Mouse (Mus musculus): ENCODE data around the gene Ube2n. TPM values are rescaled to one million over a fixed set of nuclear protein-coding genes. Genes with fewer than 3 reads are reported as not detected.

The Ube2n gene
- polyA plus RNA-seq, 1 experiment from 2014 or later = 315 TPM

GRCm38 (mm10) chr10:95577567-95577950, 62.6 kb downstream of the Ube2n start:
- WGBS = 18% methylated on average over 4 of the region's 4 CpGs
- ATAC-seq (ENCODE audit: insufficient number of reproducible peaks, insufficient read depth, low FRiP score, low read depth) = no peak
- H3K9ac ChIP-seq (replicated peaks; ENCODE audit: low read depth, low read length) = no peak overlapping the region
- H3K27me3 ChIP-seq (ENCODE audit: control insufficient read depth, insufficient read depth, low read length) = no peaks in the 10 kb centered on the region
- no peaks in the 10 kb centered on the region for H3K9me3 ChIP-seq (ENCODE audit: control insufficient read depth, low read depth, low read length)
- H3K27ac ChIP-seq (ENCODE audit: low read length) = 0 out of 2 replicates have a peak overlapping the region, but pooled peaks have one; percentile 2
- H3K36me3 ChIP-seq (ENCODE audit: control insufficient read depth, insufficient read depth, low read length) = no peaks in the 10 kb centered on the region
- no peak overlapping the region for H3K4me3 ChIP-seq (ENCODE audit: low read depth, low read length)
- H3K4me1 ChIP-seq (ENCODE audit: control insufficient read depth, insufficient read depth, low read length) = peaks cover 5% of the 10 kb centered on the region; the same call in 1 of the 2 replicates
- H3K4me2 ChIP-seq (replicated peaks; ENCODE audit: low read depth, low read length) = no peak overlapping the region

- ATAC-seq (ENCODE audit: insufficient number of reproducible peaks, insufficient read depth, low FRiP score, low read depth) = no peak
- no peaks in the 10 kb centered on the region for H3K9me3 ChIP-seq (ENCODE audit: control insufficient read depth, low read depth, low read length)
- no peak overlapping the region for H3K4me3 ChIP-seq (ENCODE audit: low read depth, low read length)
- no peaks in the 10 kb centered on the region for H3K27me3 ChIP-seq (ENCODE audit: control insufficient read depth, insufficient read depth, low read length)
- H3K4me2 ChIP-seq (replicated peaks; ENCODE audit: low read depth, low read length) = no peak overlapping the region
- no peak overlapping the region for H3K27ac ChIP-seq (ENCODE audit: low read length)
- no peak overlapping the region for H3K9ac ChIP-seq (replicated peaks; ENCODE audit: low read depth, low read length)
- 92% methylated on average over 6 of the region's 6 CpGs for WGBS
- no peaks in the 10 kb centered on the region for H3K36me3 ChIP-seq (ENCODE audit: control insufficient read depth, insufficient read depth, low read length)
- H3K4me1 ChIP-seq (ENCODE audit: control insufficient read depth, insufficient read depth, low read length) = no peaks in the 10 kb centered on the region
These were observed 70.6 kb downstream of the Ube2n start for GRCm38 (mm10) chr10:95585554-95585953.

- no peak for ATAC-seq (ENCODE audit: insufficient number of reproducible peaks, insufficient read depth, low FRiP score, low read depth)
- Histone ChIP-seq H3K4me1 (ENCODE audit: control insufficient read depth, insufficient read depth, low read length) (no peaks in the 10 kb centered on the region), H3K4me3 (ENCODE audit: low read depth, low read length) (no peak overlapping the region), H3K4me2 (replicated peaks; ENCODE audit: low read depth, low read length) (no peak overlapping the region), H3K36me3 (ENCODE audit: control insufficient read depth, insufficient read depth, low read length) (no peaks in the 10 kb centered on the region), H3K27ac (ENCODE audit: low read length) (no peak overlapping the region), H3K9ac (replicated peaks; ENCODE audit: low read depth, low read length) (no peak overlapping the region), H3K9me3 (ENCODE audit: control insufficient read depth, low read depth, low read length) (no peaks in the 10 kb centered on the region), H3K27me3 (ENCODE audit: control insufficient read depth, insufficient read depth, low read length) (no peaks in the 10 kb centered on the region)
- 74% methylated on average over 8 of the region's 8 CpGs for WGBS
These were observed 72.7 kb downstream of the Ube2n start for GRCm38 (mm10) chr10:95587509-95588220.

GRCm38 (mm10) chr10:95589196-95589595, 74.3 kb downstream of the Ube2n start:
- ATAC-seq (ENCODE audit: insufficient number of reproducible peaks, insufficient read depth, low FRiP score, low read depth) = no peak
- 88% methylated on average over 4 of the region's 4 CpGs for WGBS
- Histone ChIP-seq H3K4me2 (replicated peaks; ENCODE audit: low read depth, low read length) (no peak overlapping the region), H3K9ac (replicated peaks; ENCODE audit: low read depth, low read length) (no peak overlapping the region), H3K27me3 (ENCODE audit: control insufficient read depth, insufficient read depth, low read length) (no peaks in the 10 kb centered on the region), H3K27ac (ENCODE audit: low read length) (no peak overlapping the region), H3K4me3 (ENCODE audit: low read depth, low read length) (no peak overlapping the region), H3K4me1 (ENCODE audit: control insufficient read depth, insufficient read depth, low read length) (no peaks in the 10 kb centered on the region), H3K36me3 (ENCODE audit: control insufficient read depth, insufficient read depth, low read length) (no peaks in the 10 kb centered on the region), H3K9me3 (ENCODE audit: control insufficient read depth, low read depth, low read length) (no peaks in the 10 kb centered on the region)

- 80% methylated on average over 6 of the region's 6 CpGs for WGBS
- no peak for ATAC-seq (ENCODE audit: insufficient number of reproducible peaks, insufficient read depth, low FRiP score, low read depth)
- no peak overlapping the region for H3K4me2 ChIP-seq (replicated peaks; ENCODE audit: low read depth, low read length)
- H3K27me3 ChIP-seq (ENCODE audit: control insufficient read depth, insufficient read depth, low read length) = no peaks in the 10 kb centered on the region
- H3K4me3 ChIP-seq (ENCODE audit: low read depth, low read length) = no peak overlapping the region
- no peak overlapping the region for H3K9ac ChIP-seq (replicated peaks; ENCODE audit: low read depth, low read length)
- H3K36me3 ChIP-seq (ENCODE audit: control insufficient read depth, insufficient read depth, low read length) = no peaks in the 10 kb centered on the region
- no peak overlapping the region for H3K27ac ChIP-seq (ENCODE audit: low read length)
- no peaks in the 10 kb centered on the region for H3K4me1 ChIP-seq (ENCODE audit: control insufficient read depth, insufficient read depth, low read length)
- H3K9me3 ChIP-seq (ENCODE audit: control insufficient read depth, low read depth, low read length) = no peaks in the 10 kb centered on the region
These were observed 75.3 kb downstream of the Ube2n start for GRCm38 (mm10) chr10:95590196-95590595.

GRCm38 (mm10) chr10:95591257-95591656, 76.3 kb downstream of the Ube2n start:
- Histone ChIP-seq H3K9me3 (ENCODE audit: control insufficient read depth, low read depth, low read length) (no peaks in the 10 kb centered on the region), H3K4me3 (ENCODE audit: low read depth, low read length) (no peak overlapping the region), H3K4me2 (replicated peaks; ENCODE audit: low read depth, low read length) (no peak overlapping the region), H3K27me3 (ENCODE audit: control insufficient read depth, insufficient read depth, low read length) (no peaks in the 10 kb centered on the region), H3K27ac (ENCODE audit: low read length) (no peak overlapping the region), H3K9ac (replicated peaks; ENCODE audit: low read depth, low read length) (no peak overlapping the region), H3K4me1 (ENCODE audit: control insufficient read depth, insufficient read depth, low read length) (no peaks in the 10 kb centered on the region), H3K36me3 (ENCODE audit: control insufficient read depth, insufficient read depth, low read length) (no peaks in the 10 kb centered on the region)
- 75% methylated on average over 4 of the region's 4 CpGs for WGBS
- no peak for ATAC-seq (ENCODE audit: insufficient number of reproducible peaks, insufficient read depth, low FRiP score, low read depth)

GRCm38 (mm10) chr10:95594414-95594813, 79.5 kb downstream of the Ube2n start:
- 55% methylated on average over 11 of the region's 11 CpGs for WGBS
- no peak overlapping the region for H3K27ac ChIP-seq (ENCODE audit: low read length)
- no peak for ATAC-seq (ENCODE audit: insufficient number of reproducible peaks, insufficient read depth, low FRiP score, low read depth)

More at GRCm38 (mm10) chr10:95594414-95594813, 79.5 kb downstream of the Ube2n start:
- Histone ChIP-seq H3K9me3 (ENCODE audit: control insufficient read depth, low read depth, low read length) (no peaks in the 10 kb centered on the region), H3K4me3 (ENCODE audit: low read depth, low read length) (no peak overlapping the region), H3K36me3 (ENCODE audit: control insufficient read depth, insufficient read depth, low read length) (no peaks in the 10 kb centered on the region), H3K4me2 (replicated peaks; ENCODE audit: low read depth, low read length) (no peak overlapping the region), H3K27me3 (ENCODE audit: control insufficient read depth, insufficient read depth, low read length) (no peaks in the 10 kb centered on the region), H3K9ac (replicated peaks; ENCODE audit: low read depth, low read length) (no peak overlapping the region), H3K4me1 (ENCODE audit: control insufficient read depth, insufficient read depth, low read length) (no peaks in the 10 kb centered on the region)

Measured in stomach, embryonic 14.5 days (tissue).